Mouse (Mus musculus) ovary, postnatal 10 days (tissue): ENCODE measurements around the gene Hoxa13.

ENCODE experiments used
- DNase-seq: peaks from one replicate; pipeline ENCODE4 v3.0.0; 2022; ENCODE audit warnings: low spot score

The Hoxa13 gene

GRCm38 (mm10) chr6:52270494-52271480, 10.1 kb upstream of the Hoxa13 start:
- DNase-seq: no peak

- DNase-seq: no peak
These were observed 8.1 kb upstream of the Hoxa13 start for GRCm38 (mm10) chr6:52268756-52269155.

- no peak for DNase-seq
These were observed 7.7 kb upstream of the Hoxa13 start for GRCm38 (mm10) chr6:52268341-52268740.

- no peak for DNase-seq
These were observed 7.0 kb upstream of the Hoxa13 start for GRCm38 (mm10) chr6:52267691-52268090.

GRCm38 (mm10) chr6:52267221-52267620, 6.5 kb upstream of the Hoxa13 start:
- no peak for DNase-seq

DNA sequence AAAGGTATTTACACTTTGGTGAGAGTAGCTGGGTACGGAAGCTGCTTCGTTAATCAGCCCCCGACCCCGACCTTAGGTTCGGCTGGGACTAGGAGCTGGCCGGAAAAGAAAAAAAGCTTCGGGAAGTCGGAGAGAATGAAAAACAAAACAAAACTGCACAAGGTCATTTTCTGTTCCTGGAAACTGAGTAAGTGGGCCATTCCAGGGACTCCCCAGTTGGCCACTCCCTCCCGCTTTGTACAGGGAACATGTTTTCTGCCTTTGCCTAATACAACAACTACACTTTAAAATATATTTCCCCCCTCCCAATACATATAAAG, 5.9 kb upstream of the Hoxa13 start:
- no peak for DNase-seq

GRCm38 (mm10) chr6:52265913-52266665, 5.4 kb upstream of the Hoxa13 start:
- no peak for DNase-seq

GRCm38 (mm10) chr6:52265306-52265912, 4.7 kb upstream of the Hoxa13 start:
- DNase-seq: no peak

DNA sequence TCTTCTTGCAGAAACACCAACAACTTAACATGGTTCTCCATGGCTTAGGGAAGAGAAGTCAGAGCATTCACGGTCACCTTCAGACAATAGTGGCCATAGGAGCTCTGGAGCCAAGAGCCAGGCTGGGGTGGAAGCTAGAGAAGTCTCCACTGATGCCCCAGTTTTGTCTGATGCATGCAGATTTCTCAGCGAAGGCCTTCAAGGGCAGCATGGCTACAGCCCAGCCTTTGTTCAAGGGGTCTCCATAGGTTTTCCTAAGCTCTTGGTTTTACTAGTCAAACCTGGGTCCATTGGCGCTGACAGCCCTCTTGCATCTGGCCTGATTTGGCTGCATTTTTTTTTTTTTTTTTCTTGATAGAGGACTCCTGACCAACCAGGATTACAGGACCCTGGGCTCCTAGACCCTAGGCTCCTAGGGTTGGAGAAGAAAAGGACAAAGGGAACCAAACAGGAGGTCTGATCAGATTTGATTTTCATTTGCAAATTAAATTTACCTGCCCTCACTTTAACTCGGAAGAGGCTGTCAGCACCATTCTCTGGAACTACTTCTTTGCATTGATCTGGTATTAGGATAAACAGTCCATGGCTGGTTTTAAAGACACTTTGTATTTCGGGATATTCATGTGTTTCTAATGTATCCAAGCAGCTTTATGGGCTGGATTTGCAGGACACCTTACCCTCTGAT, 3.6 kb upstream of the Hoxa13 start:
- no peak for DNase-seq

DNA sequence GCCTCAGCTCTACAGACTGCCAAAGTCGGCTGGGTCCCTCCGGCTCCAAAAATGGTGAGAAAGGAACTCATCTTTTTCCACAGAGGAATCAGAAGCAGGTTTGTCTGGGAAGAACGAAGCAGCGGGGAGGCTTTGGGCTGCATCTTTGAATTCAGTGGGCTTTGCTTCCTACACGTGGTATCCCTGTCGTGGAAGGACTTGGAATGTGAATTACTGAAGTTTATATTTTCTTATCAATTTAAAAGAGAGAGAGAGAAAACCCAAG, 2.6 kb upstream of the Hoxa13 start:
- DNase-seq: no peak

DNA sequence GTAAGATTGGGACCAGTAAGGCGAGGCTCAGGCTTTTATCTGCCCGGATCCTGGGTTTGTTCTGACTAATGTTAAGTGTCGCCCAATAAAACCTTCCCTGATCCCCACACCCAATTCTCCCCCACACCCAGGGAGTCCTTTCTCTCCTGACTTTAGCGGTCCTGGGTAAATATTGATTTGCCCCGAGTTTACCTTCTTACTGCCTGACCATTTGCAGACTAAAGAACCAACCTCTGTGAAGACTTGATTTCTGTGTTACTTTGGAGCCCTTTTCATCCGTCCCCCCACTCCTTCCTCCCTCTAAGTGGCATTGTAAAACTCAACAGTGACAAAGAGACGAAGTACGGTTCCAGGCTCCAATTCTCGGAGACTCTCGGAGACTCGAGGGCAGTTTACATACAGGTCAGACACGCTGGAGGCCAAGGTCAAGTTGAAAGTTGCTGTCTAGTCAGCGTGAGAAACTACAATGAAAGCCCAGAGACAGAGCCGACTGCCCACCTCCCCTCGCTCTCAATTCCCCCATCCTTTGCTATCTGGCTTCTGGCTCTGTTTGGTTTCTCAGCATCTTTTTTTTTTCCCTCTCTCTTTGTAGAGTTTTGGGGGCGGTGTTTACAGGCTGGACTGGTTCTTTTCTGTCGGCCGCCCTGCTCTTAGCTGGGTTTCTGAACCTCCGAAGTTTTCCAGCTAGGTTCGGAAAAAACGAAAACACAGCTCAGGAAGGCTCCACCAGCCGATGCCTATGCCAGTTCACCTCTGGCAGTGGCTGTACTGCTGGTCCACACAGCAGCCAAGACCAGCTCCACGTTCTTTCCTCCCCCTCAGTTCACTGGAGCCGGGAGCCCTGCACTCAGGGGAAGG, 2.0 kb upstream of the Hoxa13 start:
- no peak for DNase-seq

GRCm38 (mm10) chr6:52261751-52262462, 1.2 kb upstream of the Hoxa13 start:
- no peak for DNase-seq

DNA sequence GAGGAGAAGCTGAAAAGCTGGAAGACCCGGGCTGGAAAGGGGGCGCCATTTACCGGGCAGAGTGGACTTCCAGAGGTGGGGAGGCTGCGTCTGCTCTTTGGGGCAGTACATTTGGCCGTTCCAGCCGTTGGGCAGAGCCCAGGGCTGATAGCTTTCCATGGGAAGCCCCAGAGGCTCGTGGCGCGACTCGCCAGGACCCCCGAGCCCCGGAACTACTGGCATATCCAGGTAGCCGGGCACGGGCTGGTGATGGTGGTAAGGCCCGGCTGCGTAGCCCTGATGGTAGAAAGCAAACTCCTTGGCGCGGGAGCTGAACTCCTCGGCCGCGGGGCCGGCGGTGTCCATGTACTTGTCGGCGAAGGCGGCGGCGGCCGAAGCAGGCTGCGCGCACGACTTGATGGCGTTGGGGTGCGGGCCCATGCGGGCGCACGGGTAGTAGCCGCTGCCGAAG, 844 bp downstream of the Hoxa13 start:
- DNase-seq: no peak

GRCm38 (mm10) chr6:52259081-52259790, 1.4 kb downstream of the Hoxa13 start:
- no peak for DNase-seq

- DNase-seq: no peak
These were observed 3.7 kb downstream of the Hoxa13 start for GRCm38 (mm10) chr6:52256956-52257355.

DNA sequence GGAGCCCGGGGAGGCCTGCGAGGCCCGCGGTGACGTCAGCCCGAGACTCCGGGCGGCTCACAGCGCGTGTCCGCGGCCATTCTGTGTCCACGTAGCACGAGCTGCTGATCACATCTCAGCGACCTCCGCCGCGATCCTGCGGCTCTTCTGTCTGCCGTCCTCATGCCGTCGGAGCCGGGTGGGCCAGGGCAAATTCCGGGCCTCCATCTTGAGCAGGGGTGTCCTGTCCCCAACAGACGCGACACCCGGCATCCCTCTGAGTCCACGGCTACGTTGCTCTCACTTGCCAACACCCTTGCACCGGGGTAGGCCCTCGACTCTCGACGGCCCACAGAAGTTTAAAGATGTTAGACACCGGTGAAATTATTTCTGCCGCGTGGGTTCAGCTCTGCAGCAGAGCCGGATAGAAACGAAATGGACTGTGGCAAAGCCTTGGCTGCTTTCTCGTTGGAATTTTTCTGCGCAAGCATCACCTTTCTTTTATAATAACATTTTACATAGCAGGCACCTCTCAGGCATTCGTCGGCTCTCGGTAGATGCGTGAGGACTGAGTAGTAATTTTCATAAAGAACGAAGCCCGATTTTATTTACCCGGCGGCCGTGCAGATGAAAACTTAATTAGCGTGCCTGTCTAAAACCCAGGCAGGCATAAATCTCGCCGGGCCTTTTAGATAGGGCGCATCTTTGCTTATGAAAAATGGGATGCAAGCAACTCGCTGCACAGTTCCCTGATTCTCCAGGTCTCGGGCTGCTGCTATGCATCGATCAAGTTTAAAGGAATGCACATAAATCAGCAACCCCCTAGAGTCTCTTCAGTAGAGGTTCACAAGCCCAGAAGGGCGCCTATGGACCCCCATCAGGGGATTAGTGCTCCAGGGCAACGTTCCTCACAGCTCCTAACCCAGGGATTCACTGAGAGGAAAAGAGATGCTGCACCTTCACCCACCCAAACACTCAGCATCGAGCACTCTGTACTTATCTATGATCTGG, 6.9 kb downstream of the Hoxa13 start:
- no peak for DNase-seq

GRCm38 (mm10) chr6:52252775-52253376, 7.8 kb downstream of the Hoxa13 start:
- no peak for DNase-seq

GRCm38 (mm10) chr6:52252016-52252774, 8.5 kb downstream of the Hoxa13 start:
- no peak for DNase-seq
